Mouse (Mus musculus): ENCODE measurements around the gene Slc17a7. TPM values are rescaled to one million over a fixed set of nuclear protein-coding genes. Genes with fewer than 3 reads are reported as not detected.

The Slc17a7 gene
- total and polyA plus RNA-seq, 3 experiments = 0.08 to 0.11 TPM; not detected in 1

DNA sequence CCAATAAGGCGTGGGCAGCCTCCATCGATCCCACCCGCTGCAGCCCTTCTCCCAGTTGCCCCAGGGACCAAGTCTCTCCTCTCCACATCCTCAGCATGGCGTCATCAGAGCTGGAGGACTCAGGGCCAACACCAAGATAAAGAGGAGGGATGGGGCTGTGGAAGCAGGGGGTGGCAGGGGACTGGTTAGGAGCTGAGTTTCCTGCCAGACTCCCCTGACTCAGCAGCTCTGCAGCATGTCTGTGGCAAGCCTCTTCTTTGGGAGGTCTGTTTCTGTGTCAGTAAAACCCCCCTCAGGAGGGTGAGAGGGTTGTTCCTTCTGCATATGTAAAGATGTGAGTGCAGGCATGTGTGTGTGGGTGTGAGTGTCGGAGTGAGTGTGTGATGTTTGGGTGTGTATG, 33.2 kb downstream of the Slc17a7 start:
- Histone ChIP-seq H3K4me1 (ENCODE audit: insufficient read depth, low read depth, low read length) (peaks cover 10% of the 10 kb centered on the region), H3K27me3 (ENCODE audit: insufficient read depth, low read length) (peaks cover 68% of the 10 kb centered on the region), H3K4me3 (ENCODE audit: low read depth, low read length) (no peak overlapping the region), H3K9me3 (replicated peaks) (no peaks in the 10 kb centered on the region), H3K36me3 (replicated peaks) (no peaks in the 10 kb centered on the region)
- ATAC-seq (ENCODE audit: extremely low read depth, insufficient number of reproducible peaks, low FRiP score, poor library complexity, severe bottlenecking) (no peak), DNase-seq (ENCODE audit: low spot score) (no peak)
- TF ChIP-seq POLR2AphosphoS5 (IDR thresholded peaks at IDR 0.05; ENCODE audit: insufficient replicate concordance, low read depth, low read length) = no peak
- TF ChIP-seq GATA2 (IDR thresholded peaks at IDR 0.05; ENCODE audit: borderline replicate concordance, low read depth, low read length) = no peak
- no peak for TF ChIP-seq CTCF (IDR thresholded peaks at IDR 0.05; ENCODE audit: low read depth, low read length)
- TF ChIP-seq GATA1 (IDR thresholded peaks at IDR 0.05; ENCODE audit: borderline replicate concordance, low read length) = no peak
- TF ChIP-seq TAL1 (conservative IDR thresholded peaks at IDR 0.05; ENCODE audit: low read depth, low read length) = no peak

DNA sequence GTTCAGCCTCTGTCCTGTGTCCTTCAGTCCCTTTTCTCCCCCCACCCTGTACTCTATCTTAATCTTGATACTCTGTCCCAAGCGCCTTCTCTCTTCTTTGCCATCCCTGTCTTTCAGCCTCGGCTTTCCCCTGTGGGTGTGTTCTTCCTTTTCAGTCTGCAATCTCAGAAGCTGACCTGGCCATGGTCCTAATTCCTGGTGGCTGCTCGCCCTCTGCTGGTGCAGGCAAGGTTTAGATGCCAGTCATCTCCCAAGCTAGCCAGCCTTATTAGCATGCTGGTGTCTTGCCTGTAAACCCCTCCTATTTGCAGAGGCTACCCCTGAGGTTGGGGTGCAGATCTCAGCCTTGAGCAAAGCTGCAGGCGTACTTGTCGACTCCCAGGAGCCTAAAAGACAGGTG, 34.7 kb downstream of the Slc17a7 start:
- H3K4me1 ChIP-seq (ENCODE audit: insufficient read depth, low read depth, low read length) = peaks cover 10% of the 10 kb centered on the region
- peak; percentile 54 for DNase-seq (ENCODE audit: low spot score)
- no peaks in the 10 kb centered on the region for H3K36me3 ChIP-seq (replicated peaks)
- no peak for ATAC-seq (ENCODE audit: extremely low read depth, insufficient number of reproducible peaks, low FRiP score, poor library complexity, severe bottlenecking)
- H3K9me3 ChIP-seq (replicated peaks) = no peaks in the 10 kb centered on the region
- no peak overlapping the region for H3K4me3 ChIP-seq (ENCODE audit: low read depth, low read length)
- no peak for TF ChIP-seq POLR2AphosphoS5 (IDR thresholded peaks at IDR 0.05; ENCODE audit: insufficient replicate concordance, low read depth, low read length)
- TF ChIP-seq TAL1 (conservative IDR thresholded peaks at IDR 0.05; ENCODE audit: low read depth, low read length) = no peak
- no peak for TF ChIP-seq CTCF (IDR thresholded peaks at IDR 0.05; ENCODE audit: low read depth, low read length)
- TF ChIP-seq GATA1 (IDR thresholded peaks at IDR 0.05; ENCODE audit: borderline replicate concordance, low read length) = no peak
- no peak for TF ChIP-seq GATA2 (IDR thresholded peaks at IDR 0.05; ENCODE audit: borderline replicate concordance, low read depth, low read length)
- peaks cover 58% of the 10 kb centered on the region for H3K27me3 ChIP-seq (ENCODE audit: insufficient read depth, low read length)

DNA sequence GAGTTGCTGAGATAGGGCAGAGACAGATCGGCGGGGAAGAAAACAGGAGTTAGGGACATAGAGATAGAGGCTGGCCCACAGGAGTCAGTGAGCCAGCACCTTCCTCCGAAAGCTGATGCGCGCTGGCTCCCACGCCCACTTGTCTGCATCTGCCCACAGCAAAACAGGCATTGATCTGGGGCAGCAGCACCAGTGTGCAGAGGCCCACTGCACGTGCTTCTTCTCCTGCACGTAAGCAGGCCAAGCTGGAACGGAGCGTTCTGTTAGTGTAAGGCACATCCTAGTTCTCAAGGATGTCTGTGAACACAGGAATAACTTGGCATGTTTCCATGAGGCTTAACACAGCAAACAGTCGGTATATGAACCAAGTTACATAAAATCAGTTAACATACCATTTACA, 35.2 kb downstream of the Slc17a7 start:
- H3K4me3 ChIP-seq (ENCODE audit: low read depth, low read length) = no peak overlapping the region
- peaks cover 53% of the 10 kb centered on the region for H3K27me3 ChIP-seq (ENCODE audit: insufficient read depth, low read length)

DNA sequence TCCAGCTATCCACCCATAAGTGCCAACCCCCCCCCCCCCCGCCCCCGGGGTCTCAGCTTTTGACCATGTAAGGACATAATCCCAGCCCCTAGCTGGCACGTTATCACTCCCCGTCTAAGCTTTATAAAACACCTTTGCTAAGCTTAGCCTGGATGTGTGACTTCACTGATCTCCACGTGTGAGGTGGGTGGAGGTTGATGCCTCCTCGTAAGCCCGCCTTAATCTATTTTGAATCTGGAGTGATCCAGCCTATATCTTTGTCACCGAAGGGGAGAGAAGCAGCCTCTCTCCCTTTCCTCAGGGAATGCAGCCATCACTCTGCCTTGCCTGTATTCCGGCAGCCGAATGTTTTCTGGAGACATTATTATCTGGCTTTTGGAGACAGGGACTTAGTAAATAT, 38.9 kb downstream of the Slc17a7 start:
- no peak for TF ChIP-seq GATA1 (IDR thresholded peaks at IDR 0.05; ENCODE audit: borderline replicate concordance, low read length)
- TF ChIP-seq TAL1 (conservative IDR thresholded peaks at IDR 0.05; ENCODE audit: low read depth, low read length) = no peak
- TF ChIP-seq CTCF (IDR thresholded peaks at IDR 0.05; ENCODE audit: low read depth, low read length) = no peak
- no peak for TF ChIP-seq POLR2AphosphoS5 (IDR thresholded peaks at IDR 0.05; ENCODE audit: insufficient replicate concordance, low read depth, low read length)
- no peak for TF ChIP-seq GATA2 (IDR thresholded peaks at IDR 0.05; ENCODE audit: borderline replicate concordance, low read depth, low read length)
- no peak for ATAC-seq (ENCODE audit: extremely low read depth, insufficient number of reproducible peaks, low FRiP score, poor library complexity, severe bottlenecking)
- Histone ChIP-seq H3K27me3 (ENCODE audit: insufficient read depth, low read length) (peaks cover 34% of the 10 kb centered on the region), H3K4me3 (ENCODE audit: low read depth, low read length) (no peak overlapping the region), H3K36me3 (replicated peaks) (no peaks in the 10 kb centered on the region), H3K9me3 (replicated peaks) (no peaks in the 10 kb centered on the region), H3K4me1 (ENCODE audit: insufficient read depth, low read depth, low read length) (0 out of 2 replicates have a peak, but pooled peaks cover 2% of the 10 kb centered on the region)
- no peak for DNase-seq (ENCODE audit: low spot score)

More for the DNA sequence above, 35.2 kb downstream of the Slc17a7 start:
- DNase-seq (ENCODE audit: low spot score) (no peak), ATAC-seq (ENCODE audit: extremely low read depth, insufficient number of reproducible peaks, low FRiP score, poor library complexity, severe bottlenecking) (no peak)
- Histone ChIP-seq H3K36me3 (replicated peaks) (no peaks in the 10 kb centered on the region), H3K9me3 (replicated peaks) (no peaks in the 10 kb centered on the region), H3K4me1 (ENCODE audit: insufficient read depth, low read depth, low read length) (peaks cover 10% of the 10 kb centered on the region)
- TF ChIP-seq GATA1 (IDR thresholded peaks at IDR 0.05; ENCODE audit: borderline replicate concordance, low read length) = no peak
- no peak for TF ChIP-seq POLR2AphosphoS5 (IDR thresholded peaks at IDR 0.05; ENCODE audit: insufficient replicate concordance, low read depth, low read length)
- no peak for TF ChIP-seq GATA2 (IDR thresholded peaks at IDR 0.05; ENCODE audit: borderline replicate concordance, low read depth, low read length)
- TF ChIP-seq TAL1 (conservative IDR thresholded peaks at IDR 0.05; ENCODE audit: low read depth, low read length) = no peak
- TF ChIP-seq CTCF (IDR thresholded peaks at IDR 0.05; ENCODE audit: low read depth, low read length) = no peak

DNA sequence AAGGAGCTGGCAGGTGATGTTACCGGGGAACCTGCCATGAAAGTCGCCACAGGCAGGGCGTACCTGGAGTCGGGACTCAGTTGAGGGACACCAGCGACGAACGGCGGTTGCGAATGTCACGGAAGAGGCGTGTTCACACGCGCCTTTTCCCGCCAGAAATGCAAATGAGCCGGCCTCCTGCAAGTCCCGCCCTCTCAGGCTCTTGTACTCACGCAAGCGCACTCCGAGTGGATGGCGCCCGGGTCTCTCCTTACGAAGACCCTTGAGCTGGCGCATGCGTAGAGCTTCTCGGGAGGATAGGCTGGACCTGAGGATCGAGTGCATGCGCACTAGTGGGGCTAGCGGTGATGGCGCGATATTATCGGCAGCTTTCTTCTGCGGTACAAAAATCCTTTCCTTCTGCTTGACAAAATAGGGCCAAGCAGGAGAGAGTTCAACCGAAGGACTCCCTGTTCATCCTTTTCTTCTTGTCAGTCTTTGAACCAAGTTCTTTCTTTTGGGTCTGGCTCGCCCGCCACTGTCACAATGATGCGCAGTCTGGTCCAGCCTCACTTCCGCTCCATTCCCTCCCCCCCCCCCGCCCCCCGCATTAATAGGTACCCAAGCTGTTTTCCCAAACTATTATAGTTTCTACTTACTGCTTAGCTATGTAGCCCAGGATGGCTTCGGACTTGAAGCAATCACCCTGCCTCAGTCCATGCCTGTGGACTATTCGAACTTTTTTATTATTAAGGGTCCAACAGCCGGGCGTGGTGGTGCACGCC, 40.8 kb downstream of the Slc17a7 start, which contains the start of gene Ccdc155:
Gene Ccdc155, minus strand, starts transcription at position 513 of the 764 bp plus-strand sequence.
- ATAC-seq (ENCODE audit: extremely low read depth, insufficient number of reproducible peaks, low FRiP score, poor library complexity, severe bottlenecking) (no peak), DNase-seq (ENCODE audit: low spot score) (no peak)
- Histone ChIP-seq H3K4me3 (ENCODE audit: low read depth, low read length) (no peak within 1 kb of the TSS; the same call in 1 of the 2 replicates), H3K4me1 (ENCODE audit: insufficient read depth, low read depth, low read length) (no peaks in the 10 kb centered on the region), H3K36me3 (replicated peaks) (no peaks in the 10 kb centered on the region), H3K9me3 (replicated peaks) (no peaks in the 10 kb centered on the region), H3K27me3 (ENCODE audit: insufficient read depth, low read length) (peaks cover 25% of the 10 kb centered on the region)
- no peak for TF ChIP-seq TAL1 (conservative IDR thresholded peaks at IDR 0.05; ENCODE audit: low read depth, low read length)
- TF ChIP-seq CTCF (IDR thresholded peaks at IDR 0.05; ENCODE audit: low read depth, low read length) = no peak
- TF ChIP-seq GATA2 (IDR thresholded peaks at IDR 0.05; ENCODE audit: borderline replicate concordance, low read depth, low read length) = no peak
- no peak for TF ChIP-seq GATA1 (IDR thresholded peaks at IDR 0.05; ENCODE audit: borderline replicate concordance, low read length)
- no peak for TF ChIP-seq POLR2AphosphoS5 (IDR thresholded peaks at IDR 0.05; ENCODE audit: insufficient replicate concordance, low read depth, low read length)

DNA sequence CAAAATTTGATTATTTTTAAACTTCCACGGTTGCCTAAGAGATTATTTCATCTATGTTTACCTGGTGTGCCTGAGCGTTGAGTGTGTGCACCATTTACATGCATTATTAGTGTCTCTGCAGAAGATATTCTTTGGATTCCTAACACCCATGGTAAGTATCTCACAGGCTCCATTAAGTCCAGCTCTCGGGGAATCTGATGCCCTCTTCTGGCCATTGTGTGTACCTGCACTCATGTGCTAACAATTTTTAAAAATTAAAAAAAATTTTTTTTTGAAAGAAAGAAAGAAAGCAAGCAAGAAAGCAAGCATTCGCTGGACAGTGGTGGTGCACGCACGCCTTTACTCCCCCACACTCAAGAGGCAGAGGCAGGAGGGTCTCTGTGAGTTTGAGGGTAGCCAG, 44.5 kb downstream of the Slc17a7 start:
- DNase-seq (ENCODE audit: low spot score) = no peak
- Histone ChIP-seq H3K36me3 (replicated peaks) (no peaks in the 10 kb centered on the region), H3K4me3 (ENCODE audit: low read depth, low read length) (no peak overlapping the region), H3K27me3 (ENCODE audit: insufficient read depth, low read length) (peaks cover 38% of the 10 kb centered on the region), H3K9me3 (replicated peaks) (no peaks in the 10 kb centered on the region), H3K4me1 (ENCODE audit: insufficient read depth, low read depth, low read length) (peaks cover 11% of the 10 kb centered on the region)
- TF ChIP-seq GATA1 (IDR thresholded peaks at IDR 0.05; ENCODE audit: borderline replicate concordance, low read length) = no peak
- no peak for TF ChIP-seq POLR2AphosphoS5 (IDR thresholded peaks at IDR 0.05; ENCODE audit: insufficient replicate concordance, low read depth, low read length)
- no peak for TF ChIP-seq TAL1 (conservative IDR thresholded peaks at IDR 0.05; ENCODE audit: low read depth, low read length)
- TF ChIP-seq GATA2 (IDR thresholded peaks at IDR 0.05; ENCODE audit: borderline replicate concordance, low read depth, low read length) = no peak
- no peak for TF ChIP-seq CTCF (IDR thresholded peaks at IDR 0.05; ENCODE audit: low read depth, low read length)
- no peak for ATAC-seq (ENCODE audit: extremely low read depth, insufficient number of reproducible peaks, low FRiP score, poor library complexity, severe bottlenecking)

Data from G1E (cell line).